Mouse (Mus musculus): ENCODE measurements around the gene Lrp2. TPM values are rescaled to one million over a fixed set of nuclear protein-coding genes. Genes with fewer than 3 reads are reported as not detected.

Lrp2 gene
- total and polyA plus RNA-seq, 3 experiments, result 0.01 TPM; not detected in 2

DNA sequence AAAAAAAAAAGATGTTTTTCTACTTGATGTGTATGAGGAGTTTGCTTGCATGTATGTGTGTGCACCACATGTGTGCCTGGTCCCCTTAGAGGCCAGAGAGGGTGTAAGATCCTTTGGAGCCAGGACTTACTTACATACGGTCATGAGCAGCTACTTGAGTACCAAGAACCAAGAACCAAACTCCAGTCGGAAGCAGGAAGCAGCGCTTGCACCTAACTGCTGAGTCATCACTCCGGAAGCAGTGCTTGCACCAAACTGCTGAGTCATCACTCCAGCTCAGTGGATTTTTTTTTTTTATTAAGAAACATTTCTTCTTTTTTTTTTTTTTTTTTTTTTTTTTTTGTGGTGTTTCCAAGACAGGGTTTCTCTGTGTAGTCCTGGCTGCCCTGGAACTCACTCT lies 27.4 kb upstream of the Lrp2 start:
- DNase-seq (ENCODE audit: low read depth, low spot score), result peak; percentile 81
- no peak overlapping the region for H3K4me3 ChIP-seq (ENCODE audit: control insufficient read depth in 1 of 2, insufficient read depth in 1 of 2, low read depth in 2 of 2, low read length in 2 of 2)
- H3K4me1 ChIP-seq (ENCODE audit: control insufficient read depth in 1 of 2, insufficient read depth in 2 of 2, low read length in 2 of 2), result peaks cover 0 to 3% of the 10 kb centered on the region in 2 experiments; a peak in 1 of 4 replicates
- H3K79me2 ChIP-seq (ENCODE audit: control insufficient read depth, insufficient read depth, low read length, poor library complexity), result no peaks in the 10 kb centered on the region
- H3K9ac ChIP-seq (ENCODE audit: control insufficient read depth, low read depth, low read length, poor library complexity, severe bottlenecking), result no peak overlapping the region
- H3K27ac ChIP-seq (ENCODE audit: control insufficient read depth, low read depth, low read length), result no peak overlapping the region
- no peaks in the 10 kb centered on the region for H3K36me3 ChIP-seq (ENCODE audit: control insufficient read depth in 1 of 2, insufficient read depth in 2 of 2, low read length in 2 of 2)
- TF ChIP-seq ETS1 (IDR thresholded peaks at IDR 0.05; ENCODE audit: low read depth, low read length), result peak; percentile 79
- no peak for TF ChIP-seq KAT2A (conservative IDR thresholded peaks at IDR 0.05; ENCODE audit: low read depth, low read length)
- TF ChIP-seq CHD2 (IDR thresholded peaks at IDR 0.05; ENCODE audit: low read length), result no peak
- 0 out of 2 replicates have a peak, but pooled peaks have one; percentile 22 for TF ChIP-seq TBP (IDR thresholded peaks at IDR 0.05; ENCODE audit: low read depth, low read length)
- no peak for TF ChIP-seq MYB (IDR thresholded peaks at IDR 0.05; ENCODE audit: low read depth, low read length)
- no peak for TF ChIP-seq USF1 (IDR thresholded peaks at IDR 0.05; ENCODE audit: low read depth, low read length)
- TF ChIP-seq EP300 (IDR thresholded peaks at IDR 0.05; ENCODE audit: low read depth in 1 of 2, low read length in 2 of 2), result peak; percentile 40 to 44; a peak in 3 of 4 replicates
- peak; percentile 95 for TF ChIP-seq ZNF384 (IDR thresholded peaks at IDR 0.05; ENCODE audit: low read depth, low read length)
- no peak for TF ChIP-seq MXI1 (IDR thresholded peaks at IDR 0.05; ENCODE audit: low read depth, low read length)
- no peak for TF ChIP-seq POLR2A (IDR thresholded peaks at IDR 0.05; ENCODE audit: control insufficient read depth in 1 of 2, insufficient read depth in 1 of 2, low read depth in 1 of 2, low read length in 2 of 2, poor library complexity in 1 of 2)
- TF ChIP-seq GATA1 (IDR thresholded peaks at IDR 0.05; ENCODE audit: low read depth, low read length), result no peak
- peak; percentile 86 for TF ChIP-seq GABPA (IDR thresholded peaks at IDR 0.05; ENCODE audit: low read depth, low read length)
- peak; percentile 100 for TF ChIP-seq MAFK (IDR thresholded peaks at IDR 0.05; ENCODE audit: borderline replicate concordance, low read depth, low read length)
- peak; percentile 48; the same call in 1 of the 2 replicates for TF ChIP-seq ELF1 (IDR thresholded peaks at IDR 0.05; ENCODE audit: low read depth, low read length)
- H3K9me3 ChIP-seq (replicated peaks; ENCODE audit: insufficient read depth, low read length), result no peaks in the 10 kb centered on the region
- no peaks in the 10 kb centered on the region for H3K27me3 ChIP-seq (ENCODE audit: control insufficient read depth in 1 of 2, insufficient read depth in 2 of 2, low read length in 2 of 2)

DNA sequence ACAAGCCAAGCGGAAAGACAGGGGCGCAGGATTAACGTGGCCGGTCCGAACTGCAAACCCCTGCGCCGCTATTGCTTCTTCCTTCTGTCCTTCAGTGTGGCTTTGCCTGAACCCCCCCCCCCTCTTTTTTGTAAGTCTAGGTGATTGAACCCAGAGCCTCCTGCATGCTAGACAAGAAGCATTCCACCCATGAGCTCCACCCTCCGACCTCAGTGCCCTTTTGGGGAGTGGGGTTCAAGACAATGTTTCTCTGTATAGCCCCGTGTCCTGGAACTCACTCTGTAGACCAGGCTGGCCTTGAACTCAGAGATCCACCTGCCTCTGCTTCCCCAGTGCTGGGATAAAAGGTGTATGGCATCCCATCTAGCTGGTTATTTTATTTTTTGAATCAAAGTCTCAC lies 26.9 kb upstream of the Lrp2 start:
- no peaks in the 10 kb centered on the region for H3K9me3 ChIP-seq (replicated peaks; ENCODE audit: insufficient read depth, low read length)
- H3K4me1 ChIP-seq (ENCODE audit: control insufficient read depth in 1 of 2, insufficient read depth in 2 of 2, low read length in 2 of 2), result peaks cover 0 to 3% of the 10 kb centered on the region in 2 experiments; a peak in 1 of 4 replicates
- no peaks in the 10 kb centered on the region for H3K79me2 ChIP-seq (ENCODE audit: control insufficient read depth, insufficient read depth, low read length, poor library complexity)
- no peak for DNase-seq (ENCODE audit: low read depth, low spot score)
- H3K9ac ChIP-seq (ENCODE audit: control insufficient read depth, low read depth, low read length, poor library complexity, severe bottlenecking), result no peak overlapping the region
- no peaks in the 10 kb centered on the region for H3K27me3 ChIP-seq (ENCODE audit: control insufficient read depth in 1 of 2, insufficient read depth in 2 of 2, low read length in 2 of 2)
- H3K27ac ChIP-seq (ENCODE audit: control insufficient read depth, low read depth, low read length), result no peak overlapping the region
- no peak for TF ChIP-seq TBP (IDR thresholded peaks at IDR 0.05; ENCODE audit: low read depth, low read length)
- TF ChIP-seq NRF1 (IDR thresholded peaks at IDR 0.05; ENCODE audit: insufficient read depth, low read depth, low read length, poor library complexity, severe bottlenecking), result no peak
- no peak overlapping the region for H3K4me3 ChIP-seq (ENCODE audit: control insufficient read depth in 1 of 2, insufficient read depth in 1 of 2, low read depth in 2 of 2, low read length in 2 of 2)
- no peaks in the 10 kb centered on the region for H3K36me3 ChIP-seq (ENCODE audit: control insufficient read depth in 1 of 2, insufficient read depth in 2 of 2, low read length in 2 of 2)

DNA sequence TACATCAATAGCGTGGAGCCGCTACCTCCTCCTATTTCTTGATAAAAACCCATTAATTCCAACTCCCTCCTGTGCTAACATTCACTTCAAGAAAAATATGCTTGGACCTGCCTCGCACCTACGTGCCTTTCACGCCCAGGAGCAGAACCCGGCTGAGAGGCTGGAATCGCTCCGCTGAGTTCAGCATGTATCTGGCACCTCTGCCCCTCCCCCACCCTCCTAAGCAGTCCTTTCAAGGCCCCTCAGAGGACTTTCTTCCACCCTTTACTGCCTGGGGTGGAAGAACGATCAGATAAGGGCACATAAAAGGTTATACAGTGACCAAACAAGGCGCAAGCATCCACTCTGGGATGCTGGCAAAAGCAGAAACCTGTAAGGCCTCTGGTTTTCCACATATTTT lies 26.4 kb upstream of the Lrp2 start:
- no peak overlapping the region for H3K4me3 ChIP-seq (ENCODE audit: control insufficient read depth in 1 of 2, insufficient read depth in 1 of 2, low read depth in 2 of 2, low read length in 2 of 2)
- no peak overlapping the region for H3K9ac ChIP-seq (ENCODE audit: control insufficient read depth, low read depth, low read length, poor library complexity, severe bottlenecking)
- no peak for DNase-seq (ENCODE audit: low read depth, low spot score)
- no peaks in the 10 kb centered on the region for H3K79me2 ChIP-seq (ENCODE audit: control insufficient read depth, insufficient read depth, low read length, poor library complexity)
- no peak overlapping the region for H3K27ac ChIP-seq (ENCODE audit: control insufficient read depth, low read depth, low read length)
- no peaks in the 10 kb centered on the region; a peak in 1 of 4 replicates for H3K27me3 ChIP-seq (ENCODE audit: control insufficient read depth in 1 of 2, insufficient read depth in 2 of 2, low read length in 2 of 2)
- no peaks in the 10 kb centered on the region for H3K36me3 ChIP-seq (ENCODE audit: control insufficient read depth in 1 of 2, insufficient read depth in 2 of 2, low read length in 2 of 2)
- H3K9me3 ChIP-seq (replicated peaks; ENCODE audit: insufficient read depth, low read length), result no peaks in the 10 kb centered on the region
- peaks cover 0 to 3% of the 10 kb centered on the region in 2 experiments; a peak in 1 of 4 replicates for H3K4me1 ChIP-seq (ENCODE audit: control insufficient read depth in 1 of 2, insufficient read depth in 2 of 2, low read length in 2 of 2)
- no peak for TF ChIP-seq ZKSCAN1 (IDR thresholded peaks at IDR 0.05; ENCODE audit: low read depth, low read length)
- no peak for TF ChIP-seq JUND (IDR thresholded peaks at IDR 0.05; ENCODE audit: low read depth, low read length)
- TF ChIP-seq USF2 (IDR thresholded peaks at IDR 0.05; ENCODE audit: borderline replicate concordance in 1 of 2, insufficient read depth in 1 of 2, low read depth in 1 of 2, low read length in 2 of 2), result no peak
- TF ChIP-seq RCOR1 (IDR thresholded peaks at IDR 0.05; ENCODE audit: low read depth, low read length), result no peak
- no peak for TF ChIP-seq NRF1 (IDR thresholded peaks at IDR 0.05; ENCODE audit: insufficient read depth, low read depth, low read length, poor library complexity, severe bottlenecking)
- TF ChIP-seq MAZ (IDR thresholded peaks at IDR 0.05; ENCODE audit: low read depth, low read length), result no peak
- TF ChIP-seq E2F4 (IDR thresholded peaks at IDR 0.05; ENCODE audit: borderline replicate concordance, low read depth, low read length), result no peak
- no peak for TF ChIP-seq POLR2A (IDR thresholded peaks at IDR 0.05; ENCODE audit: control insufficient read depth in 1 of 2, insufficient read depth in 1 of 2, low read depth in 1 of 2, low read length in 2 of 2, poor library complexity in 1 of 2)
- no peak for TF ChIP-seq HCFC1 (IDR thresholded peaks at IDR 0.05; ENCODE audit: low read depth, low read length)
- TF ChIP-seq ELF1 (IDR thresholded peaks at IDR 0.05; ENCODE audit: low read depth, low read length), result no peak
- TF ChIP-seq KAT2A (conservative IDR thresholded peaks at IDR 0.05; ENCODE audit: low read depth, low read length), result no peak
- no peak for TF ChIP-seq MAFK (IDR thresholded peaks at IDR 0.05; ENCODE audit: borderline replicate concordance, low read depth, low read length)
- TF ChIP-seq ZMIZ1 (IDR thresholded peaks at IDR 0.05; ENCODE audit: low read depth, low read length), result no peak
- TF ChIP-seq ZC3H11A (IDR thresholded peaks at IDR 0.05; ENCODE audit: low read depth, low read length), result no peak
- no peak for TF ChIP-seq MXI1 (IDR thresholded peaks at IDR 0.05; ENCODE audit: low read depth, low read length)
- TF ChIP-seq GATA1 (IDR thresholded peaks at IDR 0.05; ENCODE audit: low read depth, low read length), result no peak
- TF ChIP-seq ETS1 (IDR thresholded peaks at IDR 0.05; ENCODE audit: low read depth, low read length), result no peak

Measured in MEL (cell line).